Mouse (Mus musculus) embryonic fibroblast, embryonic 13.5 days (primary cell): Measurements from ENCODE around the gene Abhd6.

Source experiments
- CTCF ChIP-seq: IDR thresholded peaks from 2 replicates; pipeline ENCODE4 v1.5.1; 2011; ENCODE audit warnings: mild to moderate bottlenecking, control low read depth, low read length, moderate library complexity, borderline replicate concordance; ENCODE audit not compliant: insufficient read depth
- POLR2A ChIP-seq: IDR thresholded peaks from 2 replicates; pipeline ENCODE4 v1.6.1; 2011; ENCODE audit warnings: low read depth, mild to moderate bottlenecking, control low read depth, low read length, moderate library complexity

GRCm38 (mm10) chr14:7954071-7954471 lies 48.6 kb upstream of the Abhd6 start:
- TF ChIP-seq CTCF, result no peak
- no peak for TF ChIP-seq POLR2A
